Mouse (Mus musculus) intestine, embryonic 15.5 days (tissue): ENCODE data around the gene Tubg1. TPM values are rescaled to one million over a fixed set of nuclear protein-coding genes. Genes with fewer than 3 reads are reported as not detected.
"Not testable (repeated sequence)": the region's sequence is repeated elsewhere in the genome, so short reads cannot be mapped to it uniquely, and the experiment has no call there.

Source experiments
- ATAC-seq: fragments of 200-750 bp; cut with Nextera tagmentation; 2 replicates; pipeline ENCODE4 v1.8.0; 2017; ENCODE audit warnings: moderate TSS enrichment, moderate library complexity
- H3K27ac ChIP-seq: fragments of 300-500 bp; sonication (generic); 2 replicates; pipeline ENCODE4 v1.5.1; 2015; ENCODE audit warnings: mild to moderate bottlenecking, inconsistent platforms
- H3K27me3 ChIP-seq: fragments of 300-500 bp; sonication (generic); replicated peaks from 2 replicates; pipeline ENCODE4 v1.6.1; 2015; ENCODE audit warnings: inconsistent platforms
- H3K36me3 ChIP-seq: fragments of 300-500 bp; sonication (generic); 2 replicates; pipeline ENCODE4 v1.6.1; 2015; ENCODE audit warnings: inconsistent platforms
- H3K4me1 ChIP-seq: fragments of 300-500 bp; sonication (generic); replicated peaks from 2 replicates; pipeline ENCODE4 v1.6.1; 2015; ENCODE audit warnings: inconsistent platforms
- H3K4me2 ChIP-seq: fragments of 300-500 bp; sonication (generic); replicated peaks from 2 replicates; pipeline ENCODE4 v1.6.1; 2015; ENCODE audit warnings: mild to moderate bottlenecking, inconsistent platforms
- H3K4me3 ChIP-seq: fragments of 300-500 bp; sonication (generic); replicated peaks from 2 replicates; pipeline ENCODE4 v1.5.1; 2015; ENCODE audit warnings: inconsistent platforms
- H3K9ac ChIP-seq: fragments of 300-500 bp; sonication (generic); 2 replicates; pipeline ENCODE4 v1.6.1; 2015; ENCODE audit warnings: inconsistent platforms
- H3K9me3 ChIP-seq: fragments of 300-500 bp; sonication (generic); 2 replicates; pipeline ENCODE4 v1.6.1; 2016; ENCODE audit warnings: inconsistent platforms
- WGBS: fragments of 180-500 bp; shearing (Covaris S2); methylation state at CpG from one replicate; pipeline ENCODE4 v1.1.7; 2015; 5-methylcytosine and 5-hydroxymethylcytosine counted together
- polyA plus RNA-seq: library from polyadenylated mRNA; unstranded; fragments of >200 nt; fragmentation: Nextera tagmentation; extraction: Ambion mirVana; gene quantifications from 2 replicates; pipeline ENCODE4 v1.2.1, GENCODE M21; 2015

Tubg1 gene
- polyA plus RNA-seq, 1 experiment from 2014 or later: 59.2 TPM

- Histone ChIP-seq H3K4me2 (no peak overlapping the region), H3K27ac (no peak overlapping the region), H3K9ac (no peak overlapping the region), H3K36me3 (no peaks in the 10 kb centered on the region; the same call in 1 of the 2 replicates), H3K4me3 (no peak overlapping the region), H3K4me1 (peaks cover 2% of the 10 kb centered on the region; the same call in 1 of the 2 replicates), H3K9me3 (no peaks in the 10 kb centered on the region), H3K27me3 (no peaks in the 10 kb centered on the region)
- WGBS: 48% methylated on average over 5 of the region's 5 CpGs
- ATAC-seq: 0 out of 2 replicates have a peak, but pooled peaks have one; percentile 36
Measured at GRCm38 (mm10) chr11:101110708-101111107, 9.0 kb upstream of the Tubg1 start.

- H3K27me3 ChIP-seq: no peaks in the 10 kb centered on the region
- no peak overlapping the region for H3K27ac ChIP-seq
- no peaks in the 10 kb centered on the region for H3K9me3 ChIP-seq
- no peak for ATAC-seq
- WGBS: 92% methylated on average over 4 of the region's 4 CpGs
- no peak overlapping the region for H3K4me3 ChIP-seq
- peaks cover 5% of the 10 kb centered on the region; the same call in 1 of the 2 replicates for H3K4me1 ChIP-seq
- no peaks in the 10 kb centered on the region; the same call in 1 of the 2 replicates for H3K36me3 ChIP-seq
- H3K4me2 ChIP-seq: no peak overlapping the region
- H3K9ac ChIP-seq: no peak overlapping the region
Measured at GRCm38 (mm10) chr11:101111178-101111577, 8.6 kb upstream of the Tubg1 start.

GRCm38 (mm10) chr11:101112186-101112585 lies 7.6 kb upstream of the Tubg1 start:
- H3K9ac ChIP-seq: no peak overlapping the region
- no peaks in the 10 kb centered on the region; the same call in 1 of the 2 replicates for H3K36me3 ChIP-seq
- no peak for ATAC-seq
- WGBS: 88% methylated on average over 3 of the region's 3 CpGs
- no peaks in the 10 kb centered on the region for H3K27me3 ChIP-seq
- no peak overlapping the region for H3K4me3 ChIP-seq
- no peak overlapping the region for H3K4me2 ChIP-seq
- H3K27ac ChIP-seq: no peak overlapping the region
- H3K4me1 ChIP-seq: peaks cover 5% of the 10 kb centered on the region; the same call in 1 of the 2 replicates
- no peaks in the 10 kb centered on the region for H3K9me3 ChIP-seq

- no peak overlapping the region for H3K9ac ChIP-seq
- no peak overlapping the region for H3K4me2 ChIP-seq
- H3K36me3 ChIP-seq: no peaks in the 10 kb centered on the region
- peaks cover 16% of the 10 kb centered on the region for H3K4me1 ChIP-seq
- ATAC-seq: no peak
- no peak overlapping the region for H3K4me3 ChIP-seq
- WGBS: 48% methylated on average over 2 of the region's 2 CpGs
- no peaks in the 10 kb centered on the region for H3K9me3 ChIP-seq
- H3K27me3 ChIP-seq: no peaks in the 10 kb centered on the region
- no peak overlapping the region for H3K27ac ChIP-seq
Measured at GRCm38 (mm10) chr11:101115564-101115963, 4.2 kb upstream of the Tubg1 start.

- Histone ChIP-seq H3K4me2 (peak overlapping the region; percentile 86), H3K9me3 (no peaks in the 10 kb centered on the region), H3K4me3 (peak overlapping the region; percentile 95), H3K9ac (0 out of 2 replicates have a peak overlapping the region, but pooled peaks have one; percentile 95), H3K27me3 (no peaks in the 10 kb centered on the region), H3K36me3 (0 out of 2 replicates have a peak, but pooled peaks cover 6% of the 10 kb centered on the region), H3K4me1 (peaks cover 18% of the 10 kb centered on the region), H3K27ac (no peak overlapping the region)
- 17% methylated on average over 4 of the region's 4 CpGs for WGBS
- ATAC-seq: no peak
Measured at GRCm38 (mm10) chr11:101118105-101118504, 1.6 kb upstream of the Tubg1 start.

GRCm38 (mm10) chr11:101119131-101119760 lies 492 bp upstream of the Tubg1 start:
- under 1% methylated on average over 37 of the region's 39 CpGs for WGBS
- H3K4me2 ChIP-seq: peak overlapping the region; percentile 86
- peak overlapping the region; percentile 95 for H3K9ac ChIP-seq
- 0 out of 2 replicates have a peak, but pooled peaks cover 6% of the 10 kb centered on the region for H3K36me3 ChIP-seq
- H3K4me1 ChIP-seq: peaks cover 18% of the 10 kb centered on the region
- no peaks in the 10 kb centered on the region for H3K27me3 ChIP-seq
- peak overlapping the region; percentile 85 for H3K27ac ChIP-seq
- peak; percentile 82 for ATAC-seq
- H3K4me3 ChIP-seq: peak overlapping the region; percentile 95
- H3K9me3 ChIP-seq: no peaks in the 10 kb centered on the region

- Histone ChIP-seq H3K4me1 (peaks cover 18% of the 10 kb centered on the region), H3K9me3 (no peaks in the 10 kb centered on the region), H3K27me3 (no peaks in the 10 kb centered on the region), H3K4me3 (peak overlapping the region; percentile 95), H3K9ac (peak overlapping the region; percentile 73), H3K4me2 (peak overlapping the region; percentile 86), H3K36me3 (0 out of 2 replicates have a peak, but pooled peaks cover 6% of the 10 kb centered on the region), H3K27ac (peak overlapping the region; percentile 87)
- ATAC-seq: no peak
- WGBS: 20% methylated on average over 19 of the region's 19 CpGs
Measured at GRCm38 (mm10) chr11:101120545-101121188, 929 bp downstream of the Tubg1 start.

- H3K4me3 ChIP-seq, H3K27ac ChIP-seq, H3K4me1 ChIP-seq, H3K27me3 ChIP-seq, H3K9ac ChIP-seq, H3K4me2 ChIP-seq, ATAC-seq, H3K9me3 ChIP-seq: not testable (repeated sequence)
- WGBS: 94% methylated on average over 8 of the region's 8 CpGs
- peaks cover 17% of the 10 kb centered on the region for H3K36me3 ChIP-seq
Measured at GRCm38 (mm10) chr11:101124494-101124893, 4.8 kb downstream of the Tubg1 start.

- H3K27ac ChIP-seq, H3K9ac ChIP-seq, H3K4me1 ChIP-seq, H3K4me2 ChIP-seq, ATAC-seq, H3K27me3 ChIP-seq, H3K9me3 ChIP-seq, H3K4me3 ChIP-seq: not testable (repeated sequence)
- peaks cover 17% of the 10 kb centered on the region for H3K36me3 ChIP-seq
- 95% methylated on average over 9 of the region's 9 CpGs for WGBS
Measured at GRCm38 (mm10) chr11:101125008-101125407, 5.3 kb downstream of the Tubg1 start.

- Histone ChIP-seq H3K9me3 (no peaks in the 10 kb centered on the region), H3K9ac (no peak overlapping the region), H3K36me3 (peaks cover 17% of the 10 kb centered on the region), H3K27ac (no peak overlapping the region), H3K27me3 (no peaks in the 10 kb centered on the region), H3K4me2 (no peak overlapping the region), H3K4me1 (peaks cover 9% of the 10 kb centered on the region; the same call in 1 of the 2 replicates), H3K4me3 (no peak overlapping the region)
- ATAC-seq: no peak
- 91% methylated on average over 1 of the region's 1 CpGs for WGBS
Measured at GRCm38 (mm10) chr11:101127075-101127474, 7.3 kb downstream of the Tubg1 start.

GRCm38 (mm10) chr11:101128996-101129577 lies 9.3 kb downstream of the Tubg1 start:
- Histone ChIP-seq H3K9ac (no peak overlapping the region), H3K4me3 (no peak overlapping the region), H3K36me3 (peaks cover 11% of the 10 kb centered on the region), H3K9me3 (no peaks in the 10 kb centered on the region), H3K4me2 (no peak overlapping the region), H3K27me3 (no peaks in the 10 kb centered on the region), H3K27ac (no peak overlapping the region), H3K4me1 (peaks cover 9% of the 10 kb centered on the region; the same call in 1 of the 2 replicates)
- no peak for ATAC-seq
- WGBS: 89% methylated on average over 11 of the region's 11 CpGs

GRCm38 (mm10) chr11:101130056-101130756 lies 10.5 kb downstream of the Tubg1 start:
- H3K27ac ChIP-seq: no peak overlapping the region

More at GRCm38 (mm10) chr11:101130056-101130756, 10.5 kb downstream of the Tubg1 start:
- Histone ChIP-seq H3K9me3 (no peaks in the 10 kb centered on the region), H3K4me3 (no peak overlapping the region), H3K9ac (no peak overlapping the region), H3K36me3 (peaks cover 11% of the 10 kb centered on the region), H3K4me2 (0 out of 2 replicates have a peak overlapping the region, but pooled peaks have one; percentile 9), H3K4me1 (peaks cover 9% of the 10 kb centered on the region; the same call in 1 of the 2 replicates), H3K27me3 (no peaks in the 10 kb centered on the region)
- ATAC-seq: peak; percentile 59; the same call in 1 of the 2 replicates
- WGBS: 40% methylated on average over 18 of the region's 18 CpGs
